Mouse (Mus musculus) lung, postnatal 0 days (tissue): ENCODE data around the gene Casp9. TPM values are rescaled to one million over a fixed set of nuclear protein-coding genes. Genes with fewer than 3 reads are reported as not detected.
A peak's percentile ranks its signal among the peaks of the same experiment; 100 is the strongest.

Experiments
- ATAC-seq: fragments of 200-750 bp; cut with Nextera tagmentation; 2 replicates; pipeline ENCODE4 v1.8.0; 2017; ENCODE audit warnings: moderate library complexity
- DNase-seq: peaks from one replicate; pipeline ENCODE4 v3.0.0-alpha.2; 2016; ENCODE audit warnings: low spot score
- H3K27ac ChIP-seq: fragments of 300-500 bp; sonication (generic); 2 replicates; pipeline ENCODE4 v1.5.1; 2014; ENCODE audit warnings: antibody characterized with exemption, mild to moderate bottlenecking, low read length, mixed read lengths
- H3K27me3 ChIP-seq: fragments of 300-500 bp; sonication (generic); replicated peaks from 2 replicates; pipeline ENCODE4 v1.6.1; 2014; ENCODE audit warnings: low read length, mixed read lengths; ENCODE audit not compliant: insufficient read depth
- H3K36me3 ChIP-seq: fragments of 300-500 bp; sonication (generic); 2 replicates; pipeline ENCODE4 v1.6.1; 2014; ENCODE audit warnings: low read length, mixed read lengths; ENCODE audit not compliant: insufficient read depth
- H3K4me1 ChIP-seq: fragments of 300-500 bp; sonication (generic); 2 replicates; pipeline ENCODE4 v1.6.1; 2014; ENCODE audit warnings: antibody characterized with exemption, low read depth, low read length, mixed read lengths; ENCODE audit not compliant: insufficient read depth
- H3K4me2 ChIP-seq: fragments of 300-500 bp; sonication (generic); replicated peaks from 2 replicates; pipeline ENCODE4 v1.6.1; 2014; ENCODE audit warnings: low read depth, mild to moderate bottlenecking, low read length, moderate library complexity, mixed read lengths
- H3K4me3 ChIP-seq: fragments of 300-500 bp; sonication (generic); 2 replicates; pipeline ENCODE4 v1.5.1; 2014; ENCODE audit warnings: low read depth, low read length
- H3K9ac ChIP-seq: fragments of 300-500 bp; sonication (generic); replicated peaks from 2 replicates; pipeline ENCODE4 v1.6.1; 2014; ENCODE audit warnings: low read depth, mild to moderate bottlenecking
- H3K9me3 ChIP-seq: fragments of 300-500 bp; sonication (generic); 2 replicates; pipeline ENCODE4 v1.6.1; 2016; ENCODE audit warnings: low read length, mixed read lengths
- CTCF ChIP-seq: IDR thresholded peaks from 2 replicates; pipeline ENCODE4 v1.5.1; 2016; ENCODE audit warnings: antibody characterized with exemption, mild to moderate bottlenecking
- EP300 ChIP-seq: IDR thresholded peaks from 2 replicates; pipeline ENCODE4 v1.6.1; 2016; ENCODE audit warnings: antibody characterized with exemption, mild to moderate bottlenecking, control low read depth
- WGBS: fragments of 180-500 bp; shearing (Covaris S2); extraction: QIAGEN DNeasy Blood & Tissue Kit; methylation state at CpG from one replicate; pipeline ENCODE4 v1.1.7; 2014; 5-methylcytosine and 5-hydroxymethylcytosine counted together
- polyA plus RNA-seq: library from polyadenylated mRNA; unstranded; fragments of >200 nt; fragmentation: Nextera tagmentation; extraction: Ambion mirVana; gene quantifications from 2 replicates; pipeline ENCODE4 v1.2.1, GENCODE M21; 2015

Gene Casp9
- 19.2 and 20.2 TPM in 2 replicates for polyA plus RNA-seq

- H3K4me2 ChIP-seq, result peak within 1 kb of the TSS; percentile 58
- H3K27me3 ChIP-seq, result no peaks in the 10 kb centered on the region
- DNase-seq, result peak; percentile 98
- H3K9me3 ChIP-seq, result no peaks in the 10 kb centered on the region
- peak within 1 kb of the TSS; percentile 58 for H3K4me3 ChIP-seq
- peaks cover 3% of the 10 kb centered on the region; the same call in 1 of the 2 replicates for H3K4me1 ChIP-seq
- H3K27ac ChIP-seq, result peak within 1 kb of the TSS; percentile 89
- H3K9ac ChIP-seq, result peak within 1 kb of the TSS; percentile 43
- peak; percentile 85 for ATAC-seq
- peaks cover 5% of the 10 kb centered on the region; the same call in 1 of the 2 replicates for H3K36me3 ChIP-seq
- TF ChIP-seq EP300, result no peak
- peak; percentile 2; the same call in 1 of the 2 replicates for TF ChIP-seq CTCF
- 2% methylated on average over 61 of the region's 80 CpGs for WGBS
These were observed at the start of gene Casp9 for GRCm38 (mm10) chr4:141793282-141794151. Gene Casp9 (plus strand): TSS chr4:141793612.

DNA sequence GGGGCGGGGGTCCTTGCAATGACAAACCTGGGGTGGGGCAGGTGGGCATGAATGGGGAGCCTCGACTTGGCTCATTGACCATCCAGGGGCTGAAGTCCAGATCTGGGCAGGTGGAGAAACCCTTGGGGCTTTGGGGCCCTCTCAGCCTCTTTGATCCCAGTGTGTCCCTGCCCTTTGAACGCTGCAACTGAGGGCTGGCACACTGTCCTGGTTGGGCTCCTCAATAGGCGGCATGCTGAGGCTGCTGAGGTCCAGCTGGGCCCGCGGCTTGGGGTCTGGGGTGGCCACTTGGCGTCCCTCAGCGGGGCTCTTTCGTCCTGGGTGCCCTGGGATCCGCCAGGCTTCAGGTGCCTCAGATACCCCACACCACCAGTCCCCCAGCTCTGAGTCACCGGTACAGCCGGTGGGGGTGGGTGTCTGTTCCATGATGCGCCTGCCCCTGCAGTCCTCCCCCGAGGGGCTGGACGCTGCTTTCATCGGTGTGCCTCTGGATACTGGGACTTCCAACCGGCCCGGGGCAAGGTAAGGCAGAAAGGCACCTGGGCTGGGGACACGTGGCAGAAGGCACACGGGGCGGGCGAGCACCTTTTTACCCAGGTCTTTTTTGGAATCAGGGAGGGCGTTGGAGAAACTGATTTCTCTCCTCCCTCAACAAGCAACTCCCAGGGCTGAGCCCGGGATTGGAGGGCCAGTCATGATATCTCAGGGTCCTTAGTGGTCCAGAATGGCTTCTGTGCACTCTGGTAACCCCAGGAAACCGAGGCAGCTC is 46.6 kb upstream of the Casp9 start, which contains the start of gene Agmat:
TSS of gene Agmat (plus strand) at position 95 of the 769 bp plus-strand sequence.
- DNase-seq (no peak), ATAC-seq (no peak)
- H3K9ac ChIP-seq, result no peak within 1 kb of the TSS
- no peaks in the 10 kb centered on the region for H3K36me3 ChIP-seq
- no peak within 1 kb of the TSS for H3K27ac ChIP-seq
- TF ChIP-seq CTCF (no peak), EP300 (no peak)
- no peaks in the 10 kb centered on the region for H3K27me3 ChIP-seq
- WGBS, result 21% methylated on average over 21 of the region's 25 CpGs
- no peak within 1 kb of the TSS for H3K4me2 ChIP-seq
- no peak within 1 kb of the TSS for H3K4me3 ChIP-seq
- H3K9me3 ChIP-seq, result no peaks in the 10 kb centered on the region
- no peaks in the 10 kb centered on the region for H3K4me1 ChIP-seq

- H3K36me3 ChIP-seq, result no peaks in the 10 kb centered on the region
- ATAC-seq (no peak), DNase-seq (no peak)
- no peaks in the 10 kb centered on the region for H3K4me1 ChIP-seq
- no peak for TF ChIP-seq EP300
- TF ChIP-seq CTCF, result no peak
- no peak overlapping the region for H3K9ac ChIP-seq
- no peak overlapping the region for H3K27ac ChIP-seq
- H3K9me3 ChIP-seq, result no peaks in the 10 kb centered on the region
- 41% methylated on average over 11 of the region's 11 CpGs for WGBS
- no peak overlapping the region for H3K4me2 ChIP-seq
- H3K4me3 ChIP-seq, result no peak overlapping the region
- no peaks in the 10 kb centered on the region for H3K27me3 ChIP-seq
These were observed 43.9 kb upstream of the Casp9 start for GRCm38 (mm10) chr4:141749557-141749956.

DNA sequence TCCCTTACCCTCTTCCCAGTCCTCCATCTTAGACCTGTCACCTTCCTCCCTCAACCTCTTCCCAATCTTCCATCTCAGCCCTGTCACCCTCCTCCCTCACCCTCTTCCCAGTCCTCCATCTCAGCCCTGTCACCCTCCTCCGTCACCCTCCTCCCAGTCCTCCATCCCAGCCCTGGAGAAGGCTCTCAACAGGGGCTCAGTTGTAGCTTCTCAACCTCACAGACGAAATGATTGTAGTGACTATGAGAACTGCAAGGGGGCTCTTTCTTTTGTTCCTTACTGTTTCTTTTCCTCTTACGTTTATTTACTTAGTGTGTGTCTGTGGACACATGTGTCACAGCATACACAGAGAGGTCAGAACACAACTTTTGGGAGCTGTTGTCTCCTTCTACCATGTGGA is 42.6 kb upstream of the Casp9 start:
- Histone ChIP-seq H3K27me3 (no peaks in the 10 kb centered on the region), H3K4me2 (no peak overlapping the region), H3K4me3 (no peak overlapping the region), H3K9ac (no peak overlapping the region), H3K4me1 (no peaks in the 10 kb centered on the region), H3K36me3 (no peaks in the 10 kb centered on the region), H3K27ac (no peak overlapping the region), H3K9me3 (no peaks in the 10 kb centered on the region)
- no peak for ATAC-seq
- no peak for DNase-seq
- TF ChIP-seq EP300 (no peak), CTCF (no peak)
- whole genome bisulfite sequencing, result 51% methylated on average over 3 of the region's 3 CpGs

DNA sequence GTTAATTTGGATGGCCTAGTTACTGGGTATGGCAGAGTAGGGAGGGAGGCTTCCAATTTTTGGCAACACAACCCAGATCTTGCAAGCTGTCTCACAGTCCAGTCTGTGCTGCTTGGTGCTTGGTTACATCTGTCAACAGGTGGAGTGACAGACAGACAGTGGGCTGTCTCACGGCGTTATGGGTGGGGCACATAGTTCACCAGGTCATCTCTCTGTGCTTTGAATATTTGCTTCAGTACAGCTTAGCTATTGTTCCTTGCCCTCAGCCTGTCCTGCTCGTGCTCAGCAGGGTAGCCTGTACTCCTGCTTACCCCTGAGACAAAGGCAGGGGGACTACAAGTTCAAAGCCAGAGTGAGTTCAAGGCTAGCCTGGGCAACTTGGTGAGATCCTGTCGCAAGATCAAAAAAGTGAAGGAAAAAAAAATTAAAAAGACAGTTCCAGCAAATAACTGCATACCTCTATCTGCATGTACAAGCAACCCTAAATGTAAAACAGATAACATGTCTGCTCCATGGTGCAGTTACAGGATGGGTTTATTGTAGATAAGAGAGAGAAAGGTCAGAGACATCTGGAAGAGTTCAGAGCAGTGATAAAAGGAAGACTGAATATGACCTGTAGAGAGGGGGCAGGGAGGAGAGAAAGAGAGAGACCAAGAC is 41.9 kb upstream of the Casp9 start:
- no peak for TF ChIP-seq EP300
- TF ChIP-seq CTCF, result no peak
- no peaks in the 10 kb centered on the region for H3K27me3 ChIP-seq
- no peak overlapping the region for H3K9ac ChIP-seq
- H3K27ac ChIP-seq, result no peak overlapping the region
- no peaks in the 10 kb centered on the region for H3K9me3 ChIP-seq
- 29% methylated on average over 4 of the region's 4 CpGs for WGBS
- no peaks in the 10 kb centered on the region for H3K4me1 ChIP-seq
- H3K4me3 ChIP-seq, result no peak overlapping the region
- H3K4me2 ChIP-seq, result no peak overlapping the region
- H3K36me3 ChIP-seq, result no peaks in the 10 kb centered on the region
- ATAC-seq, result peak; percentile 21; the same call in 1 of the 2 replicates
- DNase-seq, result no peak

- DNase-seq, result peak; percentile 54
- Histone ChIP-seq H3K4me3 (no peak overlapping the region), H3K4me2 (no peak overlapping the region), H3K4me1 (no peaks in the 10 kb centered on the region), H3K9ac (no peak overlapping the region), H3K36me3 (no peaks in the 10 kb centered on the region), H3K9me3 (no peaks in the 10 kb centered on the region), H3K27me3 (no peaks in the 10 kb centered on the region), H3K27ac (no peak overlapping the region)
- no peak for TF ChIP-seq EP300
- TF ChIP-seq CTCF, result peak; percentile 39
- WGBS, result 3% methylated on average over 4 of the region's 4 CpGs
- peak; percentile 62 for ATAC-seq
These were observed 41.4 kb upstream of the Casp9 start for GRCm38 (mm10) chr4:141752076-141752421.
